Mouse (Mus musculus) gonadal fat pad, adult 2 months (tissue): ENCODE measurements around the gene Mucl1. TPM values are rescaled to one million over a fixed set of nuclear protein-coding genes. Genes with fewer than 3 reads are reported as not detected.
"Not testable (repeated sequence)": the region's sequence is repeated elsewhere in the genome, so short reads cannot be mapped to it uniquely, and the experiment has no call there.

Source experiments
- DNase-seq: peaks from one replicate; pipeline ENCODE4 v3.0.0-alpha.2; 2012; ENCODE audit warnings: low read depth
- polyA plus RNA-seq: library from polyadenylated mRNA; depleted of rRNA; stranded (reverse); fragments of >200 nt; gene quantifications from 2 replicates; pipeline ENCODE4 v1.2.3, GENCODE M21; 2012; rRNA removed

The Mucl1 gene
- polyA plus RNA-seq, result not detected in 2 replicates

GRCm38 (mm10) chr15:103755369-103755768 lies at the start of gene Mucl1:
Gene Mucl1, minus strand, starts transcription at chr15:103755469.
- no peak for DNase-seq

GRCm38 (mm10) chr15:103766836-103767235 lies 11.6 kb upstream of the Mucl1 start:
- DNase-seq, result not testable (repeated sequence)

GRCm38 (mm10) chr15:103716861-103717260 lies 38.4 kb downstream of the Mucl1 start:
- not testable (repeated sequence) for DNase-seq

Other genes starting within 250 kb of the Mucl1 start
- gene Ppp1r1a, start 217.5 kb downstream of the Mucl1 start, polyA plus RNA-seq, result 44.1 and 46.0 TPM in 2 replicates
- not detected in 2 replicates for gene Glycam1, start 190.4 kb downstream of the Mucl1 start, polyA plus RNA-seq
- not detected in 2 replicates for gene Mucl2, start 143.8 kb upstream of the Mucl1 start, polyA plus RNA-seq